Mouse (Mus musculus): ENCODE measurements around the gene Tmem251. TPM values are rescaled to one million over a fixed set of nuclear protein-coding genes. Genes with fewer than 3 reads are reported as not detected.

Gene Tmem251
- polyA plus RNA-seq (2014; fragmentation: Illumina TruSeq; extraction: RNeasy Lipid Tissue Mini Kit (QIAGEN cat#74804)): 11.0 TPM

GRCm38 (mm10) chr12:102743589-102744574 is at the start of gene Tmem251, which contains the start of gene Moap1:
Gene Tmem251 (plus strand): TSS chr12:102743762.
Gene Moap1 (minus strand): TSS chr12:102743661.

GRCm38 (mm10) chr12:102704457-102705198 is 38.9 kb upstream of the Tmem251 start, which contains the start of gene Itpk1:
Gene Itpk1 (minus strand): TSS chr12:102704930.

GRCm38 (mm10) chr12:102757689-102758402 is 14.3 kb downstream of the Tmem251 start, which contains the start of the genes Gm28051, Gon7 and Ubr7:
Gene Gm28051 (minus strand): TSS chr12:102757765.
Gene Gon7 (minus strand): TSS chr12:102757803.
Gene Ubr7 (plus strand): TSS chr12:102757967.

GRCm38 (mm10) chr12:102758403-102758756 is 14.8 kb downstream of the Tmem251 start, which contains the start of gene Gm20604:
Gene Gm20604 (minus strand): TSS chr12:102758672.

Other genes starting within 250 kb of the Tmem251 start
- gene Chga, start 188.8 kb upstream of the Tmem251 start, polyA plus RNA-seq (2014; fragmentation: Illumina TruSeq; extraction: RNeasy Lipid Tissue Mini Kit (QIAGEN cat#74804)): not detected
- gene Itpk1, start 38.8 kb upstream of the Tmem251 start, polyA plus RNA-seq (2014; fragmentation: Illumina TruSeq; extraction: RNeasy Lipid Tissue Mini Kit (QIAGEN cat#74804)): 0.48 TPM
- gene Moap1, start 101 bp upstream of the Tmem251 start, polyA plus RNA-seq (2014; fragmentation: Illumina TruSeq; extraction: RNeasy Lipid Tissue Mini Kit (QIAGEN cat#74804)): 3.9 TPM
- not detected for gene Gm28051, start 14.0 kb downstream of the Tmem251 start, polyA plus RNA-seq (2014; fragmentation: Illumina TruSeq; extraction: RNeasy Lipid Tissue Mini Kit (QIAGEN cat#74804))
- gene Gon7, start 14.0 kb downstream of the Tmem251 start, polyA plus RNA-seq (2014; fragmentation: Illumina TruSeq; extraction: RNeasy Lipid Tissue Mini Kit (QIAGEN cat#74804)): 12.3 TPM
- gene Ubr7, start 14.2 kb downstream of the Tmem251 start, polyA plus RNA-seq (2014; fragmentation: Illumina TruSeq; extraction: RNeasy Lipid Tissue Mini Kit (QIAGEN cat#74804)): 42.5 TPM
- 15.9 TPM for gene Gm20604, start 14.9 kb downstream of the Tmem251 start, polyA plus RNA-seq (2014; fragmentation: Illumina TruSeq; extraction: RNeasy Lipid Tissue Mini Kit (QIAGEN cat#74804))
- gene Btbd7, start 134.7 kb downstream of the Tmem251 start, polyA plus RNA-seq (2014; fragmentation: Illumina TruSeq; extraction: RNeasy Lipid Tissue Mini Kit (QIAGEN cat#74804)): 94.6 TPM
- not detected for gene Cox8c, start 155.6 kb downstream of the Tmem251 start, polyA plus RNA-seq (2014; fragmentation: Illumina TruSeq; extraction: RNeasy Lipid Tissue Mini Kit (QIAGEN cat#74804))
- gene Unc79, start 205.1 kb downstream of the Tmem251 start, polyA plus RNA-seq (2014; fragmentation: Illumina TruSeq; extraction: RNeasy Lipid Tissue Mini Kit (QIAGEN cat#74804)): 0.20 TPM

Measured in ovary, adult 10 weeks (tissue).